ENCODE assay signal across 15 mouse cellular contexts in the genomic region with DNA sequence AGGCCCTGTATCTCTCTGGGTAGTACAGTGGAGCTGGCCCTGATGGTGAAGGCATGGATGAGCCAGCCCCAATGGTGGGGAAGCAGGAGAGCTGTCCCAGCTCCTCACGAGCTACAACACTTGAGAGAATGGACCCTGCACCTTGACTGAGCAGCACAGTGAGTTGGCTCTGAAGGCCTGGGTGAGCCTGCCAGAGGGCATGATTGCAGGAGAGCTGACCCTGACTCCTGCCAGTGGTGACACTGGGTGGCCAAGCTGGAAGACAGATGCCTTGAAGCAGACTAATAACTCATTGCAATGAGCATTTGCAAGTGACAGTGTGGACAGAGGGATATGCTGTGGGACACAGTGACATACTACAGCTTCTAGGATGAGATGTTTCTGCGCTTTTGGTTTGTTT.
"Had no signal": no experiment of that assay in that cellular context is flagged by ENCODE, and none has a peak within 500 bp of the region (broad histone marks: within the 10 kb centered on the region; RNA-seq: fewer than 3 reads in every experiment).

No protein-coding gene starts in this region.

- H3K9ac ChIP-seq: limb, embryonic 15.5 days; liver, embryonic 13.5 days; liver, postnatal 0 days; lung, embryonic 15.5 days; midbrain, embryonic 15.5 days; neural tube, embryonic 13.5 days had no signal

- H3K4me3 ChIP-seq: limb, embryonic 15.5 days; liver, embryonic 13.5 days; lung, embryonic 15.5 days; megakaryocyte, embryonic 14.5 days; midbrain, embryonic 15.5 days; neural tube, embryonic 13.5 days had no signal

- DNase-seq: left cerebral cortex, postnatal 4 days; liver, embryonic 13.5 days; liver, postnatal 0 days; lung, postnatal 14 days; right cerebral cortex, postnatal 14 days; thymus, adult 18-20 months; thymus, postnatal 14 days had no signal

- H3K36me3 ChIP-seq: limb, embryonic 15.5 days; liver, embryonic 13.5 days; lung, embryonic 15.5 days; midbrain, embryonic 15.5 days; neural tube, embryonic 13.5 days had no signal

- H3K27ac ChIP-seq: limb, embryonic 15.5 days; liver, embryonic 13.5 days; lung, embryonic 15.5 days; macrophage; midbrain, embryonic 15.5 days; neural tube, embryonic 13.5 days had no signal

- ATAC-seq: intestine, embryonic 16.5 days; liver, postnatal 0 days; midbrain, embryonic 15.5 days had no signal

- H3K9me3 ChIP-seq: liver, embryonic 13.5 days; lung, embryonic 15.5 days; midbrain, embryonic 15.5 days had no signal

- H3K4me2 ChIP-seq: limb, embryonic 15.5 days; liver, embryonic 13.5 days; lung, embryonic 15.5 days; midbrain, embryonic 11.5 days; midbrain, embryonic 15.5 days; neural tube, embryonic 13.5 days had no signal

- H3K27me3 ChIP-seq: limb, embryonic 15.5 days; liver, embryonic 13.5 days; lung, embryonic 15.5 days; midbrain, embryonic 15.5 days; neural tube, embryonic 13.5 days had no signal

- H3K4me1 ChIP-seq: limb, embryonic 15.5 days; liver, embryonic 13.5 days; lung, embryonic 15.5 days; midbrain, embryonic 15.5 days; neural tube, embryonic 13.5 days had no signal
